Mouse (Mus musculus) liver, adult 2 months (tissue): ENCODE data around the gene Capn13.

ENCODE experiments used
- CTCF ChIP-seq: fragments of 200-500 bp; IDR thresholded peaks from 2 replicates; pipeline ENCODE4 v1.5.1; 2011; ENCODE audit warnings: low read depth, low read length, control low read depth
- POLR2A ChIP-seq: fragments of 200-500 bp; IDR thresholded peaks from 2 replicates; pipeline ENCODE4 v1.6.1; 2011; ENCODE audit warnings: low read length, control low read depth; ENCODE audit not compliant: insufficient read depth; ENCODE audit errors: extremely low read depth

DNA sequence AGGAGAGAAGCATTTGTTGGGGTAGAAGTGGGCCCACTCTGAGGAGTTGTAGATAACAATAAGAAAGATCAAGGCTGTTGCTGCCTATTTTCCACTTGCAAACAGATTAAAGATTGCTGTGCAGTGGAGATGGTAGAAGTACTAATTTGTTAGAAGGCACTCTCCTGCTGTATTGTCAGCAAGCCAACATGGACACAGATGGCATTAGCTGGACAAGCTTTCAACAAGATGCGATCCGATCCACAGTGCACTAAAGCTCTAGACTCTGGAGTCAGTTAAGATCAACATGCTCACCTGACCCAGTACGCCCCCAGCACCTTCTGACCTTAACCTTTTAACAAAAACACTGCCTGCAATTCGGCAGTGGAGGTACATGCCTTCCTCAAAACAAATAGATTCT, 92.0 kb downstream of the Capn13 start:
- no peak for TF ChIP-seq CTCF
- no peak for TF ChIP-seq POLR2A
